Mouse (Mus musculus) spleen, postnatal 4 days (tissue): ENCODE data around the gene Tmem176a.
"Not testable (repeated sequence)": the region's sequence is repeated elsewhere in the genome, so short reads cannot be mapped to it uniquely, and the experiment has no call there.

Source experiments
- DNase-seq, 2 experiments: peaks; one replicate each; pipeline ENCODE4 v3.0.0; 2022; ENCODE audit warnings: low spot score in 2 of 2

Tmem176a gene

GRCm38 (mm10) chr6:48842111-48842842 lies 1.6 kb downstream of the Tmem176a start:
- no peak for DNase-seq

- no peak for DNase-seq
These were observed 4.4 kb downstream of the Tmem176a start for GRCm38 (mm10) chr6:48845086-48845485.

- no peak for DNase-seq
These were observed 11.2 kb downstream of the Tmem176a start for GRCm38 (mm10) chr6:48851820-48852491.

GRCm38 (mm10) chr6:48854155-48854554 lies 13.4 kb downstream of the Tmem176a start:
- no peak for DNase-seq

GRCm38 (mm10) chr6:48857613-48858302 lies 17.0 kb downstream of the Tmem176a start:
- no peak for DNase-seq

- peak; percentile 56 to 84 for DNase-seq
These were observed 19.6 kb downstream of the Tmem176a start for GRCm38 (mm10) chr6:48860130-48860815.

GRCm38 (mm10) chr6:48860851-48861250 lies 20.1 kb downstream of the Tmem176a start:
- DNase-seq, result no peak

GRCm38 (mm10) chr6:48861616-48862280 lies 21.0 kb downstream of the Tmem176a start:
- no peak for DNase-seq

GRCm38 (mm10) chr6:48862816-48863215 lies 22.1 kb downstream of the Tmem176a start:
- DNase-seq, result no peak

GRCm38 (mm10) chr6:48863488-48863887 lies 22.8 kb downstream of the Tmem176a start:
- DNase-seq, result no peak

GRCm38 (mm10) chr6:48864181-48864580 lies 23.5 kb downstream of the Tmem176a start:
- no peak for DNase-seq

- DNase-seq, result no peak
These were observed 24.0 kb downstream of the Tmem176a start for GRCm38 (mm10) chr6:48864723-48865122.

GRCm38 (mm10) chr6:48865152-48865745 lies 24.5 kb downstream of the Tmem176a start:
- no peak for DNase-seq

- not testable (repeated sequence) for DNase-seq
These were observed 25.7 kb downstream of the Tmem176a start for GRCm38 (mm10) chr6:48866355-48866950.

GRCm38 (mm10) chr6:48867158-48867557 lies 26.4 kb downstream of the Tmem176a start:
- no peak for DNase-seq

- no peak for DNase-seq
These were observed 29.1 kb downstream of the Tmem176a start for GRCm38 (mm10) chr6:48869774-48870173.

GRCm38 (mm10) chr6:48872596-48872995 lies 31.9 kb downstream of the Tmem176a start, which contains the start of gene Aoc1:
Aoc1 (plus strand) TSS chr6:48872896.
- DNase-seq, result peak in 1 of 2 experiments; percentile 11

GRCm38 (mm10) chr6:48874576-48874975 lies 33.9 kb downstream of the Tmem176a start:
- peak; percentile 3 to 28 for DNase-seq

GRCm38 (mm10) chr6:48875515-48875914 lies 34.8 kb downstream of the Tmem176a start:
- DNase-seq, result peak; percentile 8 to 36

GRCm38 (mm10) chr6:48876510-48877135 lies 35.9 kb downstream of the Tmem176a start:
- DNase-seq, result peak; percentile 3 to 33
